Mouse (Mus musculus): ENCODE measurements around the gene Tcp10c.
"Not testable (repeated sequence)": the region's sequence is repeated elsewhere in the genome, so short reads cannot be mapped to it uniquely, and the experiment has no call there.

DNA sequence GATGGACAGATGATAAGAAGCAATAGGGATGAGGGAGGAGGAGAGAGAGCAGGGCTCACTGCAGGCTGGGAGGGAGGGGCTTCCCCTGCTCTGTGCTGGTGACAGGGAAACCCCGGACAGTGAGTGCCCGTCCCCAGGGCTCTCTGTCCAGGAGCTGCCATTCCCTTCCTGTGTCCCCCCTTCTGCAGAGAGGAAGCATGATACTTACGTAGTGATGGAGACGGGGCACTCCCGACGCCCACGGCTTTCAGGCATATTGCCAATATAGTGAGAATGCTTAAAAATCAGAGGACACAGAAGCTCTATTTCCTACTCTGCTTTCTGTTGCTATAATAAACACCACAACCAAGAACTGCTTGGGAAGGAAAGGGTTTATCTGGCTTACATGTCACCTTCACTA lies 14.3 kb downstream of the Tcp10c start:
- not testable (repeated sequence) for TF ChIP-seq POLR2A (IDR thresholded peaks at IDR 0.05; ENCODE audit: low read depth, low read length); CTCF (IDR thresholded peaks at IDR 0.05; ENCODE audit: extremely low read depth, insufficient read length, insufficient replicate concordance, low read depth, low read length)

All from small intestine, adult 2 months (tissue).